Mouse (Mus musculus) hindbrain, embryonic 10.5 days (tissue): Measurements from ENCODE around the gene Etnk2. TPM values are rescaled to one million over a fixed set of nuclear protein-coding genes. Genes with fewer than 3 reads are reported as not detected.

Experiments
- DNase-seq: peaks from one replicate; pipeline ENCODE4 v3.0.0-alpha.2; 2017; ENCODE audit warnings: low spot score
- H3K27ac ChIP-seq: fragments of 300-500 bp; sonication (generic); 2 replicates; pipeline ENCODE4 v1.5.1; 2016; ENCODE audit warnings: mild to moderate bottlenecking, moderate library complexity
- H3K27me3 ChIP-seq: fragments of 300-500 bp; sonication (generic); 2 replicates; pipeline ENCODE4 v1.6.1; 2016; ENCODE audit warnings: mild to moderate bottlenecking; ENCODE audit not compliant: poor library complexity, insufficient read depth, severe bottlenecking
- H3K36me3 ChIP-seq: fragments of 300-500 bp; sonication (generic); 2 replicates; pipeline ENCODE4 v1.6.1; 2016; ENCODE audit warnings: mild to moderate bottlenecking, moderate library complexity
- H3K4me1 ChIP-seq: fragments of 300-500 bp; sonication (generic); replicated peaks from 2 replicates; pipeline ENCODE4 v1.6.1; 2016; ENCODE audit warnings: mild to moderate bottlenecking
- H3K4me3 ChIP-seq: fragments of 300-500 bp; sonication (generic); 2 replicates; pipeline ENCODE4 v1.5.1; 2016; ENCODE audit warnings: mild to moderate bottlenecking, moderate library complexity
- H3K9me3 ChIP-seq: fragments of 300-500 bp; sonication (generic); 2 replicates; pipeline ENCODE4 v1.6.1; 2016; ENCODE audit warnings: mild to moderate bottlenecking, moderate library complexity
- whole genome bisulfite sequencing: fragments of 180-500 bp; shearing (Covaris S2); methylation state at CpG from one replicate; pipeline ENCODE4 v1.1.7; 2016; 5-methylcytosine and 5-hydroxymethylcytosine counted together
- polyA plus RNA-seq: library from polyadenylated mRNA; unstranded; fragments of >200 nt; fragmentation: Nextera tagmentation; extraction: Ambion mirVana; gene quantifications from 2 replicates; pipeline ENCODE4 v1.2.1, GENCODE M21; 2016

Etnk2 gene
- polyA plus RNA-seq, 1 experiment from 2014 or later, result 4.1 TPM

GRCm38 (mm10) chr1:133412941-133413340 is 49.6 kb downstream of the Etnk2 start:
- H3K4me3 ChIP-seq, result no peak overlapping the region
- no peaks in the 10 kb centered on the region for H3K27me3 ChIP-seq
- H3K27ac ChIP-seq, result peak overlapping the region; percentile 90
- DNase-seq, result no peak
- H3K36me3 ChIP-seq, result peaks cover 8% of the 10 kb centered on the region; the same call in 1 of the 2 replicates
- WGBS, result 73% methylated on average over 9 of the region's 9 CpGs
- peaks cover 100% of the 10 kb centered on the region for H3K4me1 ChIP-seq
- no peaks in the 10 kb centered on the region for H3K9me3 ChIP-seq

- peaks cover 8% of the 10 kb centered on the region; the same call in 1 of the 2 replicates for H3K36me3 ChIP-seq
- H3K4me3 ChIP-seq, result no peak overlapping the region
- peak; percentile 22 for DNase-seq
- H3K27ac ChIP-seq, result peak overlapping the region; percentile 90
- H3K4me1 ChIP-seq, result peaks cover 100% of the 10 kb centered on the region
- no peaks in the 10 kb centered on the region for H3K27me3 ChIP-seq
- H3K9me3 ChIP-seq, result no peaks in the 10 kb centered on the region
- WGBS, result 55% methylated on average over 7 of the region's 7 CpGs
Observed at GRCm38 (mm10) chr1:133415086-133415485, 51.7 kb downstream of the Etnk2 start.

DNA sequence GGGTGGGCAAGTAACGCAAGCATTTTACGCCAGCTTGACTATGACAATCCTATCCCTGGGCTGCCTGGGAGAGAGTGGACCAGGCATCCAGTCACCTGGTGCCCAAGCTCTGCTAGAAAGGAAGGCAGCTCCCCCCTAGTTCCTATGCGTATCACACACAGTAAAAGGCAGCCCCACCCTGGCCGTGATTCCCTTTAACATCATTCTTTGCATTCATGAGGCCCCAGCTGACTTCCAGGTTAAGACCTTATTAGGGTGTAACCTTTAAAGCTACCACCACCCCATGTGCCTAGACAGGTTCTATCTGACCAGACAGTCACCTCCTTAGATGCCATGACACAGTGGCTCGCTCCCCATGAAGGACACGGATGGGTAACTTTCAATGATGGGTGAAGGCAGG is 52.1 kb downstream of the Etnk2 start:
- 63% methylated on average over 6 of the region's 6 CpGs for WGBS
- DNase-seq, result no peak
- peak overlapping the region; percentile 90 for H3K27ac ChIP-seq
- H3K4me3 ChIP-seq, result no peak overlapping the region
- H3K27me3 ChIP-seq, result no peaks in the 10 kb centered on the region
- peaks cover 100% of the 10 kb centered on the region for H3K4me1 ChIP-seq
- no peaks in the 10 kb centered on the region for H3K9me3 ChIP-seq
- peaks cover 8% of the 10 kb centered on the region; the same call in 1 of the 2 replicates for H3K36me3 ChIP-seq

DNA sequence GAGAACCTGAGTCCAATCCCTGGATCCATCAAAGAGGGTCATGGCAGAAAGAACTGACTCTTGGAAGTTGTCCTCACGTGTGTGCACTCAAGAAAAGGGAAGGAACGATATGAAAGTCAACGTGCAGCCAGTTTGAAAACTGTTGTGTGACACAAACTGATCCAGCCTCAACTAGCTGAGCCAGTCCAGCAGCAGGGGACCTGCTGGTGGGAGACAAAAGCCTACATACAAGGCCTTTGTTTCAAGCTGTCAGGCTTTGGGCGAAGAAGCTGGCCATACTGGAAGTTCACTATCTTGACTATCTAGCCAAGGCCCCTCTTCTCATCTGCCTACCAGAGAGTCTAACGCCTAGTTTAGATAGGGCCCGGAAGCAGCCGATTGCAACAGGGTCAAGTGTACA is 53.1 kb downstream of the Etnk2 start:
- H3K27me3 ChIP-seq, result no peaks in the 10 kb centered on the region
- WGBS, result 85% methylated on average over 7 of the region's 7 CpGs
- H3K4me1 ChIP-seq, result peaks cover 100% of the 10 kb centered on the region
- H3K4me3 ChIP-seq, result no peak overlapping the region
- H3K9me3 ChIP-seq, result no peaks in the 10 kb centered on the region
- no peak for DNase-seq
- H3K36me3 ChIP-seq, result peaks cover 8% of the 10 kb centered on the region; the same call in 1 of the 2 replicates
- H3K27ac ChIP-seq, result peak overlapping the region; percentile 90

DNA sequence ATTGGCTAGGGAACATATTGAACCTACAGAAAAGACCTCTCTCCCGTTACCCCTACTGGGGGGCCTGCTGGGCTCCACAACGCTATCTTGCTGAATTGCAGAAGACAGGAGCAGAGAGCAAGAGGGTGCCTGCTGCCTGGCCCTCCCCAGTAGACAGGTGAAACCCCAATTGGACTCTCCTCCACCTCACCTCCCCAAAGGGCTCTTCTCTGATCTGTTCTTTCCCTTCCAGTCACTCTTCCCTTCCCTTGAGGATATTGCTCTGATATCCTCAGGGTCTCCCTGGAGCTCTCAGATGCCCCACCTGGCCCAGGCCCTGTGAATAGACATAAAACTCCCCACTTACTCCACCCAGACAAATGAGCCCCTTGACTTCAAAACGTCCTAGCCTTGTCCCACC is 53.7 kb downstream of the Etnk2 start:
- no peak for DNase-seq
- Histone ChIP-seq H3K27me3 (no peaks in the 10 kb centered on the region), H3K4me3 (peak overlapping the region; percentile 48; the same call in 1 of the 2 replicates), H3K9me3 (no peaks in the 10 kb centered on the region), H3K27ac (peak overlapping the region; percentile 90), H3K36me3 (peaks cover 8% of the 10 kb centered on the region; the same call in 1 of the 2 replicates), H3K4me1 (peaks cover 100% of the 10 kb centered on the region)
- WGBS, result 75% methylated on average over 3 of the region's 3 CpGs

- peak overlapping the region; percentile 90 for H3K27ac ChIP-seq
- DNase-seq, result no peak
- H3K36me3 ChIP-seq, result peaks cover 8% of the 10 kb centered on the region; the same call in 1 of the 2 replicates
- peaks cover 100% of the 10 kb centered on the region for H3K4me1 ChIP-seq
- no peaks in the 10 kb centered on the region for H3K9me3 ChIP-seq
- no peaks in the 10 kb centered on the region for H3K27me3 ChIP-seq
- WGBS, result 86% methylated on average over 1 of the region's 1 CpGs
- H3K4me3 ChIP-seq, result peak overlapping the region; percentile 48
Observed at GRCm38 (mm10) chr1:133417539-133417938, 54.2 kb downstream of the Etnk2 start.

DNA sequence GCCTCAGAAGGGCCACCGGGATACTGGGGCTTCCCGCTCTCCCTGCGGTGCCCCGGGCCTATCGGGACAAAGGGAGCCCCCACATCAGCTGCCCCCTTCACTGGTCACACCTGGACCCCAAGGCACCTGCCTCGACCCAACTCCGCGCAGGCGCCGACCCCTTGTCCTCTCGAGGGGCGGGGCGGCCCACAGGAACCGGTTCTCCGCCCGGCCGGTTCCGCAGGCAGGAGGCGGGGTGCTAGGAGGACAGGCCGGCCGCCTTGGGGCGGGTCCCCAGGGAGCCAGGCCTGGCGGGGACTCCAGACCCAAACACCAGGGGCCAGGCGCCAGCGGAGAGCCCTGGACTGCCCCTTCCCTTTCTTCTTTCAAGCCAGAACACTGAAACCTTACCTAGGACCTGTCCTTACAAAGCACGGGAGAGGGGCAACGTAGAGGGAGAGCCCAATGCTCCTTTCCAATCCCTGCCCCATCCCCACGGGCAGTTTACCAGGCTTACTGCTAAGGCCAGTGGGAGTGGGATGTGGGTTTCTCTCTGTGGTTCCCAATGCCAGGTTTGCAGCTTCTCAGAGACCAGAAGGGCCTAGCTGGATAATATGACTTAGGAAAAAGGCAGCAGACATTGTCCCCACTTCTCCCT is 54.9 kb downstream of the Etnk2 start:
- 13% methylated on average over 28 of the region's 28 CpGs for WGBS
- DNase-seq, result peak; percentile 58
- peak overlapping the region; percentile 90 for H3K27ac ChIP-seq

GRCm38 (mm10) chr1:133419178-133419834 is 55.9 kb downstream of the Etnk2 start:
- H3K27ac ChIP-seq, result peak overlapping the region; percentile 90
- 68% methylated on average over 3 of the region's 3 CpGs for WGBS
- H3K4me1 ChIP-seq, result peaks cover 89% of the 10 kb centered on the region
- peaks cover 8% of the 10 kb centered on the region; the same call in 1 of the 2 replicates for H3K36me3 ChIP-seq
- H3K9me3 ChIP-seq, result no peaks in the 10 kb centered on the region
- DNase-seq, result no peak
- no peaks in the 10 kb centered on the region for H3K27me3 ChIP-seq
- peak overlapping the region; percentile 48 for H3K4me3 ChIP-seq

More for the DNA sequence above, 54.9 kb downstream of the Etnk2 start:
- peaks cover 8% of the 10 kb centered on the region; the same call in 1 of the 2 replicates for H3K36me3 ChIP-seq
- peak overlapping the region; percentile 48 for H3K4me3 ChIP-seq
- no peaks in the 10 kb centered on the region for H3K27me3 ChIP-seq
- H3K4me1 ChIP-seq, result peaks cover 96% of the 10 kb centered on the region
- H3K9me3 ChIP-seq, result no peaks in the 10 kb centered on the region

DNA sequence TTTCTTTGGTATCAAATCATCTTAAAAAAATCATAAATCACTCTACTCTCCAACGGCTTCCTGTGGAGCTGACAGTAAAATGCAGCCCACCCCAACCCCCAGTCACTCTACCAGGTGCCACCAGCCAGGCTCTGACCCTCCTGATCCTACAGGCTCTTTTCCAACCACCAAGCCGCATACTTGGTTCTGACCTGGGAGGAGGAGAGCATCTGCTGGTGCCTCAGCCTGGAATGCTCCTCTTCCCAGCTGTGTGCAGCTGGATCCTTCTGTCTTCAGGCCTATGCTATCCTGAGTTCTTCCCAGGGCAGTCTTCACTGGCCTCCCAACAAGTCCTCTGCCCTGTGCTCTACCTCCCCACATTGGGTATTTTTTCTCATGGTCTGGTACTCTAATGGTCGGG is 57.1 kb downstream of the Etnk2 start:
- H3K4me1 ChIP-seq, result peaks cover 82% of the 10 kb centered on the region
- H3K4me3 ChIP-seq, result peak overlapping the region; percentile 89
- no peaks in the 10 kb centered on the region for H3K9me3 ChIP-seq
- peak overlapping the region; percentile 98 for H3K27ac ChIP-seq
- H3K36me3 ChIP-seq, result peaks cover 8% of the 10 kb centered on the region; the same call in 1 of the 2 replicates
- H3K27me3 ChIP-seq, result no peaks in the 10 kb centered on the region
- 61% methylated on average over 3 of the region's 3 CpGs for WGBS
- DNase-seq, result no peak

- no peak for DNase-seq
- WGBS, result 36% methylated on average over 2 of the region's 2 CpGs
- no peaks in the 10 kb centered on the region for H3K9me3 ChIP-seq
- H3K27ac ChIP-seq, result peak overlapping the region; percentile 98
- H3K4me1 ChIP-seq, result peaks cover 77% of the 10 kb centered on the region
- H3K36me3 ChIP-seq, result peaks cover 8% of the 10 kb centered on the region; the same call in 1 of the 2 replicates
- peak overlapping the region; percentile 89 for H3K4me3 ChIP-seq
- no peaks in the 10 kb centered on the region for H3K27me3 ChIP-seq
Observed at GRCm38 (mm10) chr1:133421061-133421460, 57.7 kb downstream of the Etnk2 start.

GRCm38 (mm10) chr1:133421975-133422570 is 58.7 kb downstream of the Etnk2 start:
- H3K4me1 ChIP-seq, result peaks cover 67% of the 10 kb centered on the region

DNA sequence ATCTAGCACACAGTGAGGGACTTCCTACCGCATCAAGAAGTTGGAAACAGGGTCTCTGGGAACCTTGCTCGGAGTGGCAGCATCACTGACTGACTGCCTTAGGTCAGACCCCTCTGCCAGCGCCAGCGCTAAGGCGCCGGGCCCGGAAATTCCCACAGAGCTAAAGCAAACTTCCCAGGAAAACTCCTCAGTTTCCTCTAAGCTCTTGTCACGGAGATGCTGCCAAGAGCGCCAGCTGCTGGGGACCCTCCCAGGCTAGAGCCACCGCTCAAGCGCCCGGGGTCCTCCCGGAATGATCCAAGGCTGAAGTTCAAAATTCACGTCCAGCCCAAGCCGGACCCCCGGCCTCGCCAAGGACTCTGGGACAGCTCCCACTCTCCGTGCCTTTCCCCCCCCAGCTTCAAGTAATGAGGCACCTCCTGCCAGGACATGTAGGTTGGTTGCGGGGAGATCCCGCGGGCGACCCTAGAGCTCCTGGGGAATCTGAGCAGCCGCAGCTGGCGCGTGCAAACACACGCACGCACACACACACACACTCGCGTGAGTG is 59.3 kb downstream of the Etnk2 start:
- H3K9me3 ChIP-seq, result no peaks in the 10 kb centered on the region
- no peaks in the 10 kb centered on the region for H3K36me3 ChIP-seq
- no peaks in the 10 kb centered on the region for H3K27me3 ChIP-seq
- peaks cover 60% of the 10 kb centered on the region for H3K4me1 ChIP-seq
- peak overlapping the region; percentile 89 for H3K4me3 ChIP-seq
- WGBS, result under 1% methylated on average over 29 of the region's 29 CpGs
- peak overlapping the region; percentile 98 for H3K27ac ChIP-seq
- peak; percentile 73 for DNase-seq

More at GRCm38 (mm10) chr1:133421975-133422570, 58.7 kb downstream of the Etnk2 start:
- DNase-seq, result no peak
- Histone ChIP-seq H3K27ac (peak overlapping the region; percentile 98), H3K36me3 (peaks cover 2% of the 10 kb centered on the region; the same call in 1 of the 2 replicates), H3K9me3 (no peaks in the 10 kb centered on the region), H3K27me3 (no peaks in the 10 kb centered on the region), H3K4me3 (peak overlapping the region; percentile 89)
- 32% methylated on average over 16 of the region's 16 CpGs for WGBS
